Mouse (Mus musculus) lung, postnatal 0 days (tissue): ENCODE data around the gene Cdh4.

Experiments
- CTCF ChIP-seq: IDR thresholded peaks from 2 replicates; pipeline ENCODE4 v1.5.1; 2016; ENCODE audit warnings: antibody characterized with exemption, mild to moderate bottlenecking
- EP300 ChIP-seq: IDR thresholded peaks from 2 replicates; pipeline ENCODE4 v1.6.1; 2016; ENCODE audit warnings: antibody characterized with exemption, mild to moderate bottlenecking, control low read depth

GRCm38 (mm10) chr2:179722776-179723386 is 280.6 kb downstream of the Cdh4 start:
- TF ChIP-seq CTCF, result peak; percentile 37
- TF ChIP-seq EP300, result no peak
